Mouse (Mus musculus) cerebellum, adult 2 months (tissue): ENCODE data around the gene Thoc6. TPM values are rescaled to one million over a fixed set of nuclear protein-coding genes. Genes with fewer than 3 reads are reported as not detected.

Experiments
- DNase-seq, 2 experiments: peaks; one replicate each; pipeline ENCODE4 v3.0.0; 2021
- H3K27ac ChIP-seq: fragments of 200-500 bp; 2 replicates; pipeline ENCODE4 v1.5.1; 2012; ENCODE audit warnings: low read length, control low read depth, inconsistent platforms; ENCODE audit not compliant: insufficient read depth
- H3K27me3 ChIP-seq: fragments of 200-500 bp; 2 replicates; pipeline ENCODE4 v1.6.1; 2012; ENCODE audit warnings: inconsistent platforms, mild to moderate bottlenecking, low read length, moderate library complexity; ENCODE audit not compliant: control insufficient read depth, insufficient read depth
- H3K4me1 ChIP-seq: fragments of 200-500 bp; 2 replicates; pipeline ENCODE4 v1.6.1; 2011; ENCODE audit warnings: low read length; ENCODE audit not compliant: control insufficient read depth, insufficient read depth
- H3K4me3 ChIP-seq: fragments of 200-500 bp; replicated peaks from 2 replicates; pipeline ENCODE3; 2011; ENCODE audit warnings: mild to moderate bottlenecking, low read depth, low read length, control low read depth; ENCODE audit not compliant: insufficient read depth
- CTCF ChIP-seq: fragments of 200-500 bp; IDR thresholded peaks from 2 replicates; pipeline ENCODE4 v1.5.1; 2011; ENCODE audit warnings: low read depth, mild to moderate bottlenecking, control low read depth, low read length, moderate library complexity, borderline replicate concordance; ENCODE audit not compliant: insufficient read depth
- POLR2A ChIP-seq: fragments of 200-500 bp; IDR thresholded peaks from 2 replicates; pipeline ENCODE4 v1.6.1; 2011; ENCODE audit warnings: low read length, control low read depth, borderline replicate concordance; ENCODE audit not compliant: insufficient read depth
- WGBS: fragments of 180-500 bp; shearing (Covaris S2); methylation state at CpG from one replicate; pipeline ENCODE4 v1.1.7; 2018; 5-methylcytosine and 5-hydroxymethylcytosine counted together
- polyA plus RNA-seq: library from polyadenylated mRNA; depleted of rRNA; stranded (reverse); fragments of >200 nt; gene quantifications from 2 replicates; pipeline ENCODE4 v1.2.3, GENCODE M21; 2012; rRNA removed

Gene Thoc6
- polyA plus RNA-seq, 1 experiment, result 17.1 TPM

- no peak for DNase-seq
- Histone ChIP-seq H3K27ac (no peak overlapping the region), H3K4me1 (no peaks in the 10 kb centered on the region), H3K4me3 (no peak overlapping the region), H3K27me3 (no peaks in the 10 kb centered on the region)
- TF ChIP-seq POLR2A (no peak), CTCF (no peak)
- WGBS, result 64% methylated on average over 2 of the region's 2 CpGs
Measured at GRCm38 (mm10) chr17:23653324-23653723, 20.4 kb downstream of the Thoc6 start.

GRCm38 (mm10) chr17:23651363-23651762 is 22.3 kb downstream of the Thoc6 start:
- TF ChIP-seq CTCF (no peak), POLR2A (no peak)
- no peak for DNase-seq
- Histone ChIP-seq H3K4me3 (no peak overlapping the region), H3K4me1 (no peaks in the 10 kb centered on the region), H3K27ac (no peak overlapping the region), H3K27me3 (no peaks in the 10 kb centered on the region; the same call in 1 of the 2 replicates)
- 81% methylated on average over 6 of the region's 6 CpGs for WGBS

- Histone ChIP-seq H3K4me1 (no peaks in the 10 kb centered on the region), H3K27me3 (no peaks in the 10 kb centered on the region; the same call in 1 of the 2 replicates), H3K4me3 (no peak overlapping the region), H3K27ac (no peak overlapping the region)
- no peak for DNase-seq
- TF ChIP-seq CTCF (no peak), POLR2A (no peak)
- 49% methylated on average over 10 of the region's 10 CpGs for WGBS
Measured at GRCm38 (mm10) chr17:23645894-23646293, 27.8 kb downstream of the Thoc6 start.

GRCm38 (mm10) chr17:23644613-23645495 is 28.8 kb downstream of the Thoc6 start, which contains the start of gene Mmp25:
TSS of gene Mmp25 (minus strand) at chr17:23645277.
- Histone ChIP-seq H3K27me3 (no peaks in the 10 kb centered on the region; the same call in 1 of the 2 replicates), H3K27ac (no peak within 1 kb of the TSS), H3K4me3 (no peak within 1 kb of the TSS), H3K4me1 (no peaks in the 10 kb centered on the region)
- DNase-seq, result no peak
- TF ChIP-seq CTCF (no peak), POLR2A (no peak)
- 2% methylated on average over 58 of the region's 58 CpGs for WGBS

- Histone ChIP-seq H3K27ac (no peak overlapping the region), H3K4me3 (no peak overlapping the region), H3K4me1 (no peaks in the 10 kb centered on the region), H3K27me3 (no peaks in the 10 kb centered on the region)
- DNase-seq, result no peak
- WGBS, result 49% methylated on average over 8 of the region's 8 CpGs
- TF ChIP-seq CTCF (no peak), POLR2A (no peak)
Measured at GRCm38 (mm10) chr17:23631241-23631640, 42.4 kb downstream of the Thoc6 start.

- Histone ChIP-seq H3K27me3 (no peaks in the 10 kb centered on the region), H3K27ac (no peak overlapping the region), H3K4me3 (no peak overlapping the region), H3K4me1 (no peaks in the 10 kb centered on the region)
- peak; percentile 65 to 78 for DNase-seq
- TF ChIP-seq POLR2A (no peak), CTCF (peak; percentile 86)
- WGBS, result 13% methylated on average over 22 of the region's 22 CpGs
Measured at GRCm38 (mm10) chr17:23630195-23631020, 43.3 kb downstream of the Thoc6 start.

GRCm38 (mm10) chr17:23627813-23628212 is 45.9 kb downstream of the Thoc6 start:
- WGBS, result 38% methylated on average over 7 of the region's 7 CpGs
- Histone ChIP-seq H3K4me1 (no peaks in the 10 kb centered on the region), H3K4me3 (no peak overlapping the region), H3K27me3 (no peaks in the 10 kb centered on the region), H3K27ac (no peak overlapping the region)
- TF ChIP-seq POLR2A (no peak), CTCF (no peak)
- no peak for DNase-seq

GRCm38 (mm10) chr17:23620351-23620750 is 53.3 kb downstream of the Thoc6 start:
- 74% methylated on average over 7 of the region's 7 CpGs for WGBS
- H3K4me1 ChIP-seq, result no peaks in the 10 kb centered on the region
- H3K27me3 ChIP-seq, result no peaks in the 10 kb centered on the region
- H3K4me3 ChIP-seq, result no peak overlapping the region
- no peak overlapping the region for H3K27ac ChIP-seq
- TF ChIP-seq CTCF (no peak), POLR2A (no peak)
- DNase-seq, result no peak

Other genes with a start within 250 kb of the Thoc6 start
- not detected in 2 replicates for gene Vmn2r117, start 194.2 kb downstream of the Thoc6 start, polyA plus RNA-seq
- 9.2 and 9.5 TPM in 2 replicates for gene Zfp213, start 109.6 kb downstream of the Thoc6 start, polyA plus RNA-seq
- gene Zfp13, start 74.4 kb downstream of the Thoc6 start, polyA plus RNA-seq, result 25.6 and 27.2 TPM in 2 replicates
- 0.13 and 0.16 TPM in 2 replicates for gene Zscan10, start 73.0 kb downstream of the Thoc6 start, polyA plus RNA-seq
- gene Mmp25, start 28.6 kb downstream of the Thoc6 start, polyA plus RNA-seq, result 0.23 and 0.25 TPM in 2 replicates
- not detected in 2 replicates for gene Bicdl2, start 13.4 kb downstream of the Thoc6 start, polyA plus RNA-seq
- 173 and 179 TPM in 2 replicates for gene Hcfc1r1, start 286 bp downstream of the Thoc6 start, polyA plus RNA-seq
- 29.1 and 31.3 TPM in 2 replicates for gene Tnfrsf12a, start 3.6 kb upstream of the Thoc6 start, polyA plus RNA-seq
- gene Cldn6, start 5.4 kb upstream of the Thoc6 start, polyA plus RNA-seq, result 0.11 and 0.13 TPM in 2 replicates
- gene Cldn9, start 10.1 kb upstream of the Thoc6 start, polyA plus RNA-seq, result 0.52 and 0.79 TPM in 2 replicates
- gene 1520401A03Rik, start 48.9 kb upstream of the Thoc6 start, polyA plus RNA-seq, result 0.64 and 1.1 TPM in 2 replicates
- gene Pkmyt1, start 52.5 kb upstream of the Thoc6 start, polyA plus RNA-seq, result 10.3 and 10.6 TPM in 2 replicates
- 92.0 and 104 TPM in 2 replicates for gene Paqr4, start 67.0 kb upstream of the Thoc6 start, polyA plus RNA-seq
- 0.57 and 0.84 TPM in 2 replicates for gene Kremen2, start 72.0 kb upstream of the Thoc6 start, polyA plus RNA-seq
- gene Flywch1, start 97.7 kb upstream of the Thoc6 start, polyA plus RNA-seq, result 341 and 366 TPM in 2 replicates
- 50.5 and 54.8 TPM in 2 replicates for gene Flywch2, start 112.2 kb upstream of the Thoc6 start, polyA plus RNA-seq
- 711 and 720 TPM in 2 replicates for gene Srrm2, start 116.7 kb upstream of the Thoc6 start, polyA plus RNA-seq
- gene Elob, start 155.3 kb upstream of the Thoc6 start, polyA plus RNA-seq, result 621 and 628 TPM in 2 replicates
- gene Prss33, start 162.2 kb upstream of the Thoc6 start, polyA plus RNA-seq, result 0.25 TPM in 1 of 2 replicates, not detected in the other
- gene Prss32, start 170.0 kb upstream of the Thoc6 start, polyA plus RNA-seq, result not detected in 2 replicates
- 1.6 and 2.3 TPM in 2 replicates for gene Prss41, start 170.3 kb upstream of the Thoc6 start, polyA plus RNA-seq
- gene Prss21, start 194.2 kb upstream of the Thoc6 start, polyA plus RNA-seq, result not detected in 2 replicates
- not detected in 2 replicates for gene Dcpp1, start 207.0 kb upstream of the Thoc6 start, polyA plus RNA-seq
- gene Dcpp2, start 207.0 kb upstream of the Thoc6 start, polyA plus RNA-seq, result not detected in 2 replicates
- gene Dcpp3, start 243.6 kb upstream of the Thoc6 start, polyA plus RNA-seq, result not detected in 2 replicates